Mouse (Mus musculus): ENCODE results near the gene Dagla.

Dagla gene

DNA sequence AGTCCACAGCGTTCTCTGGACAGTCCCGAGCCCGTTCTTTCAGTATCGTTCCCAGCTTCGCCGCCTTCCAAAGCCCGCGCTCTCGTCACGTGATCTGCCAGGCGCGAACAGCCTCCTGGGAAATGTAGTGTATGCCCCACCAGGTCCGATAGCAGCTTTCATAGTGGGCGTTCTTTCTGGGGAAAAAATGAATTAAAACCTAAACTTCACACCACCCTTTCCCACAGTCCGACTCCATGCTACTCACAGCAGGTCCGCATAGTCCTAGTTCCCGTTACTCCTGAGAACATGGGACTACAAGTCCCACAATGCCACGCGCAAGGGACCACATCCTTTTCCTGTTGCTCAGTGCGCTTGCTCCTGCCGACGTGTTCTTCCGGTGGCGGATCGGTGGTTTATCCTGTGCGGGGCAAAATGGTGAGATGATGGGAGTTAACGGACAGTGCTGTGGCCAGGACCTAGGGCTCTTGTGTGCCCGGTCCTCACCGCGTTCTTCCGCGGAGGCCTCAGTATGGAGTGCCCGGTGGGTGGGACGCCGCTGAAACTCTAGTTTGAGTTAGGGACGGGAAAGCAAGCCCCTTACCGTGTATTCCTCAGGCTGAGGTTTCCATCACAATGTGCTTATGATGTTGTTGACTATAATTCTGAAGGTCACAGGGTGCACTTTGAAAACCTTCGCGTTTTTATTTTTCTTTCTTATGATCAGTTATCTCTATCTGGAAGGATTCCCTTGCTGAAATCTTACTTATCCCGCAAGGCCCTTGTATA is 100.6 kb downstream of the Dagla start, which contains the start of the genes Tmem258 and Fen1:
TSS of gene Tmem258 (plus strand) at position 167 of the 768 bp plus-strand sequence.
TSS of gene Fen1 (minus strand) at position 322 of the 768 bp plus-strand sequence.
- DNase-seq (ENCODE audit: low read depth, low spot score) = peak; percentile 87

DNA sequence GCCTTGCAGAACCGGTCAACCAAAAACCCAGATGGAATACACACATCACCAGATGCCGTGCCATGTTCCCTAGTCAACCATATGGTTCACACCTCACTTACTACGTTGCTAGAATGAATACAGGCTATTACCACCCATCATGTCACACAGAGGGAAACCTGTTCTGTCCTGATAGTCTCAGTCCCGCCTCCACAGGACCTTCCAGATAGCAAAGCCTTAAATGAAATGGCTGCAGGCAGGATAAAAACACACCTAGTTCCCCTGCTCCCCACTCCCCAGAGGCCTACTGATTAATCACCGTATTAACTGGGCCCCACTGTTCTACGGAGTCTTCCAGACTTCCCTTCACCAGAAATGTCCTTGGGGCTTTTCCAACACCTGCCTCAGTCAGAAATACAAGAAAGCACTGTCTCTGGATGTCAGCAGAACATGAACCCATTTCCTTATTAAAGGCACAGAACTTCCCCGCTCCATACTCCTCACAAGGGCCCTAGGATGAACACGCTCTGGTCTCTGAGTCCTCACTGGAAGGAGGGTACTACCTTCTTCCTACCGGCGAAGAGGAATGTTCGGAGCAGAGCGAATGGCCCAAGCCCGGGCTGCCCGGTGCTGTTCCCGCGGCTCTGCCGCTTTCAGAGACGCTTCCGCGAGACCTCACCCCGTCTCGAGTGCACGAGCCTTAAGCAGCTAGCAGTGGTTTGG is 101.4 kb downstream of the Dagla start:
- no peak for DNase-seq (ENCODE audit: low read depth, low spot score)

DNA sequence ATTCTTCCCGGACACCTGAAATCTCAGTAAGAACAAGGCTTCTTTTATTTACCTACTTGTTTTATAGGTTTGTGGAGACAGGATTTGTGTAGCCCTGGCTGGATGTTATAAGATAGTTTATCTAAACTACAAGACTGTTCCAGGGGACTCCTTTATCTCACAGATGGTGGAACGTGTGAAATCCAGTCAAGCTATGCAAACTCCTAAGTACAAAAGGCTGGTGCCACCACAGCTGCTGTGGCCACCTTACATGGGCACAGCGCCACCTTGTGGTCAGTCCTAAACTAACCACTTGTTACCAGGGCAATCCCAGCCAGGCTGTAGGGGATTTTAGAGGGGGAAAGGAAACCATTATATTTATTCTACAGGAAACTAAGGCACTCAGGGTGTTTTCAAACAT is 106.0 kb downstream of the Dagla start:
- peak; percentile 86 for DNase-seq (ENCODE audit: low read depth, low spot score)

DNA sequence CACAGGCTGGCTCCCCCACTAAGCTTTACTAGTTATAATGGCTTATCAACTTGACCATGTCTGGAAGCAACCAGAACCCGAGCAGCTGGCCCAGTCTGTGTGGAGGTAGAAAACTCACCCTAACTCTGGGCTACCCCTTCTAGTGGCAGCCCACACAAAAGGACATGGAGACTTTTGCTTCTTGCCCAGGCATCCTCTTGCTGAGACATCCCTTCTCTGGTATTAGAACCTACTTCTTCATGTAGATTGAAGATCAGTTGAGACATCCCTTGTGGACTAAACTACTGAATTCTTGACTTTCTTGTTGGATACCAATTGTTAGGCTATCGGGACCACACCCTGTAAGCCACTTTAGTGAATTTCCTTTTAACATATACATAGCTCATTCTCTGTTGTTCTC is 106.4 kb downstream of the Dagla start:
- no peak for DNase-seq (ENCODE audit: low read depth, low spot score)

DNA sequence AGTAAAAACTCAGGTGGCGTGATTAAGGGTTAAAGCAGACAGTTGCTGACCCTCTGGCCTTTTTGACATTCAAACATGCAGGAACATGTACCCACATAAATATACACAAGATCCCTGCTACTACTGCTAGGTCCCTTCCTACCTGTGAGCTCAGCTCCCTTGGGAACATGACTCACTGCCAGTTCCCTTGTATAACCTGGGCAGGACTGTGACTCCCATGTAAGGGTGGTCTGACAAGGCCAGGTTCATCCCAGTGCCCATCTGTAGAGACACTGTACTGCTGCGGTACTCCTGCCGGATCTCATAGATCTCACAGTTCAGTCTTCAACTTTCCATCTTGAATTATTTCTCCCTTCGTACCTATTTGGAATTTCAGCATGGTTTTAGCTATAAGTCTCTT is 107.5 kb downstream of the Dagla start:
- no peak for DNase-seq (ENCODE audit: low read depth, low spot score)

Measured in forelimb bud, embryonic 11.5 days (tissue).